In the genomic region with DNA sequence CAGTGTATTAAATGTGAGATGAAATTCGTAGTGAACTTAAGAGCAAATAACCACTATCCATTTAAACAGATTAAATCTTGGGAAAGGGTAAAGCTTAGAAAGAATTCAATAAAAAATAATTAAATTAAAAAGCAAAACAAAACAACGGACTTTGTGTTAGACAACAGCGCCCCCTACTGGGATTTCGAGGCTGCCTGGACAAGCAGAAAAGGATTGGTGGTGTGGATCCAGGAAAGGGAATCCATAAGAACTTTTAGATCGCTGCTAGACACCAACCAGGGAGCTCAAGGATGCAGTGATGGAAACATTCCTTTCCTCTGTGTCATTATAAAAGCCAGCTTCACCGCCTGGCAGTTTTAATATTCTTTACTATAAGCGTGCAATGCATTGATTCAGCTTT, we compare ENCODE assay signal across 9 mouse cellular contexts. TPM values are rescaled to one million over a fixed set of nuclear protein-coding genes. Genes with fewer than 3 reads are reported as not detected.
DNase-seq lines count a peak whose midpoint lies in the region; ATAC-seq and TF ChIP-seq lines count a peak whose summit lies in the region.
"Had no signal": no experiment of that assay in that cellular context is flagged by ENCODE, and none has a peak within 500 bp of the region (broad histone marks: within the 10 kb centered on the region; RNA-seq: fewer than 3 reads in every experiment).

No protein-coding gene starts in this region.

- peak; percentile 74 for DNase-seq in CD4-positive, CD25-positive, alpha-beta regulatory T cell, adult 2 months (ENCODE audit: low read depth, low spot score)
- DNase-seq in c-Kit-positive CD71-positive TER-119-negative erythroid progenitor cells, embryonic 14.5 days (ENCODE audit: low read depth), result peak; percentile 38
- peak; percentile 65 to 71 for DNase-seq in frontal cortex, postnatal 36 days (ENCODE audit: low spot score in 2 of 2)
- DNase-seq in layer of hippocampus, adult 8-10 months (ENCODE audit: low spot score in 2 of 2), result peak; percentile 7 to 60
- DNase-seq in lung, postnatal 4 days, result peak; percentile 31 to 74
- peak; percentile 72 for DNase-seq in stomach, postnatal 0 days (ENCODE audit: low spot score)

- TF ChIP-seq POLR2A in ES-Bruce4 (IDR thresholded peaks at IDR 0.05; ENCODE audit: insufficient read depth, low read length), result no peak

- TF ChIP-seq CTCF in ES-Bruce4 (IDR thresholded peaks at IDR 0.05; ENCODE audit: low read depth, low read length), result peak; percentile 41
- peak; percentile 81 for TF ChIP-seq CTCF in stomach, postnatal 0 days (IDR thresholded peaks at IDR 0.05; ENCODE audit: low read depth)

- no peak for ATAC-seq in CD4-positive, CD25-positive, alpha-beta regulatory T cell, adult 4 months
- ATAC-seq in stomach, postnatal 0 days (ENCODE audit: low FRiP score, low TSS enrichment), result no peak

- WGBS in stomach, postnatal 0 days, result 10% methylated on average over 7 of the region's 7 CpGs

- no peaks in the 10 kb centered on the region for H3K4me1 ChIP-seq in ES-Bruce4 (ENCODE audit: control insufficient read depth, insufficient read depth, low read length)
- no peaks in the 10 kb centered on the region for H3K4me1 ChIP-seq in stomach, postnatal 0 days (replicated peaks; ENCODE audit: control insufficient read depth, insufficient read depth)

- no peak overlapping the region for H3K4me2 ChIP-seq in stomach, postnatal 0 days (replicated peaks; ENCODE audit: low read depth)
- H3K4me2 ChIP-seq: limb, embryonic 13.5 days had no signal

- no peak overlapping the region for H3K9ac ChIP-seq in ES-Bruce4 (ENCODE audit: low read depth, poor library complexity, severe bottlenecking)
- no peak overlapping the region for H3K9ac ChIP-seq in stomach, postnatal 0 days (ENCODE audit: low read length)
- H3K9ac ChIP-seq: limb, embryonic 13.5 days had no signal

- no peak overlapping the region for H3K4me3 ChIP-seq in ES-Bruce4 (ENCODE audit: low read depth, low read length)
- H3K4me3 ChIP-seq in stomach, postnatal 0 days (ENCODE audit: low read depth, low read length), result no peak overlapping the region
- H3K4me3 ChIP-seq: limb, embryonic 13.5 days had no signal

- no peaks in the 10 kb centered on the region for H3K9me3 ChIP-seq in ES-Bruce4 (replicated peaks; ENCODE audit: control insufficient read depth, insufficient read depth, low read length, poor library complexity, severe bottlenecking)
- no peaks in the 10 kb centered on the region for H3K9me3 ChIP-seq in stomach, postnatal 0 days (ENCODE audit: control insufficient read depth, low read length)
- H3K9me3 ChIP-seq: limb, embryonic 13.5 days had no signal

- H3K36me3 ChIP-seq in ES-Bruce4 (ENCODE audit: control insufficient read depth, insufficient read depth, low read length, poor library complexity, severe bottlenecking), result no peaks in the 10 kb centered on the region
- no peaks in the 10 kb centered on the region for H3K36me3 ChIP-seq in stomach, postnatal 0 days (ENCODE audit: control insufficient read depth, insufficient read depth, low read length)
- H3K36me3 ChIP-seq: limb, embryonic 13.5 days had no signal

- no peaks in the 10 kb centered on the region for H3K27me3 ChIP-seq in ES-Bruce4 (ENCODE audit: control insufficient read depth, insufficient read depth, low read length, poor library complexity, severe bottlenecking)
- no peaks in the 10 kb centered on the region for H3K27me3 ChIP-seq in stomach, postnatal 0 days (ENCODE audit: control insufficient read depth, insufficient read depth, low read length)
- H3K27me3 ChIP-seq: limb, embryonic 13.5 days had no signal

- no peak for TF ChIP-seq EP300 in ES-Bruce4 (IDR thresholded peaks at IDR 0.05; ENCODE audit: insufficient read depth, low read depth, low read length)
- no peak for TF ChIP-seq EP300 in stomach, postnatal 0 days (optimal IDR thresholded peaks at IDR 0.05)

- H3K27ac ChIP-seq in ES-Bruce4 (ENCODE audit: insufficient read depth, low read length), result no peak overlapping the region
- no peak overlapping the region for H3K27ac ChIP-seq in stomach, postnatal 0 days (replicated peaks)
- H3K27ac ChIP-seq: limb, embryonic 13.5 days had no signal

RNA-seq across cellular contexts. Expression of a gene that starts 51.9 kb away (rescaled TPM):
- polyA plus RNA-seq in CD4-positive, CD25-positive, alpha-beta regulatory T cell, adult 4 months (2017; shearing (Covaris generic)), result 10 to 100 TPM; 12.1 to 16.7 TPM
- polyA plus RNA-seq in ES-Bruce4 (2011; ENCODE audit: insufficient read depth, insufficient read length, low read depth, missing spikeins), result 62.8 and 73.5 TPM in 2 replicates
- total RNA-seq in layer of hippocampus, adult 8-10 months (2022), result 10 to 100 TPM; 48.9 to 58.4 (median 54.3) TPM
- 24.1 and 24.7 TPM in 2 replicates for polyA plus RNA-seq in stomach, postnatal 0 days (2015; fragmentation: Nextera tagmentation; extraction: Ambion mirVana)

RNA-seq across cellular contexts. Expression of a gene that starts 52.5 kb away (rescaled TPM):
- polyA plus RNA-seq in CD4-positive, CD25-positive, alpha-beta regulatory T cell, adult 4 months (2017; shearing (Covaris generic)), result 10 to 100 TPM; 52.9 to 53.8 TPM
- polyA plus RNA-seq in ES-Bruce4 (2011; ENCODE audit: insufficient read depth, insufficient read length, low read depth, missing spikeins), result 36.7 and 44.9 TPM in 2 replicates
- total RNA-seq in layer of hippocampus, adult 8-10 months (2022), result 10 to 100 TPM; 18.0 to 25.2 (median 22.2) TPM
- 13.2 and 13.9 TPM in 2 replicates for polyA plus RNA-seq in stomach, postnatal 0 days (2015; fragmentation: Nextera tagmentation; extraction: Ambion mirVana)

RNA-seq across cellular contexts. Expression of a gene that starts 53.6 kb away (rescaled TPM):
- polyA plus RNA-seq in CD4-positive, CD25-positive, alpha-beta regulatory T cell, adult 4 months (2017; shearing (Covaris generic)), result 1 to 10 TPM; 4.5 to 9.4 TPM
- 59.6 and 60.8 TPM in 2 replicates for polyA plus RNA-seq in ES-Bruce4 (2011; ENCODE audit: insufficient read depth, insufficient read length, low read depth, missing spikeins)
- 10 to 100 TPM; 33.6 to 38.5 (median 35.7) TPM for total RNA-seq in layer of hippocampus, adult 8-10 months (2022)
- polyA plus RNA-seq in stomach, postnatal 0 days (2015; fragmentation: Nextera tagmentation; extraction: Ambion mirVana), result 6.2 and 6.9 TPM in 2 replicates
